Mouse (Mus musculus) intestine, embryonic 14.5 days (tissue): ENCODE measurements around the gene Efcab9. TPM values are rescaled to one million over a fixed set of nuclear protein-coding genes. Genes with fewer than 3 reads are reported as not detected.

Experiments used
- ATAC-seq: fragments of 200-750 bp; cut with Nextera tagmentation; replicated peaks from 2 replicates; pipeline ENCODE4 v1.8.0; 2017; ENCODE audit warnings: low read depth, moderate number of reproducible peaks, moderate TSS enrichment, moderate library complexity; ENCODE audit not compliant: low FRiP score, low TSS enrichment
- DNase-seq: peaks from one replicate; pipeline ENCODE4 v3.0.0-alpha.2; 2018; ENCODE audit warnings: low spot score
- H3K27ac ChIP-seq: fragments of 300-500 bp; sonication (generic); 2 replicates; pipeline ENCODE4 v1.5.1; 2014; ENCODE audit warnings: low read depth, mild to moderate bottlenecking, control low read depth
- H3K27me3 ChIP-seq: fragments of 300-500 bp; sonication (generic); replicated peaks from 2 replicates; pipeline ENCODE4 v1.6.1; 2014; ENCODE audit warnings: low read length, control low read depth; ENCODE audit not compliant: control insufficient read depth, insufficient read depth
- H3K36me3 ChIP-seq: fragments of 300-500 bp; sonication (generic); 2 replicates; pipeline ENCODE4 v1.6.1; 2014; ENCODE audit warnings: low read length, control low read depth; ENCODE audit not compliant: control insufficient read depth, insufficient read depth
- H3K4me1 ChIP-seq: fragments of 300-500 bp; sonication (generic); replicated peaks from 2 replicates; pipeline ENCODE4 v1.6.1; 2014; ENCODE audit warnings: low read length, control low read depth, mixed read lengths; ENCODE audit not compliant: control insufficient read depth, insufficient read depth
- H3K4me2 ChIP-seq: fragments of 300-500 bp; sonication (generic); 2 replicates; pipeline ENCODE4 v1.6.1; 2014; ENCODE audit warnings: low read length
- H3K4me3 ChIP-seq: fragments of 300-500 bp; sonication (generic); 2 replicates; pipeline ENCODE4 v1.5.1; 2014; ENCODE audit warnings: low read depth, low read length, control low read depth, mixed read lengths
- H3K9ac ChIP-seq: fragments of 300-500 bp; sonication (generic); 2 replicates; pipeline ENCODE4 v1.6.1; 2014; ENCODE audit warnings: mild to moderate bottlenecking, low read length
- H3K9me3 ChIP-seq: fragments of 300-500 bp; sonication (generic); 2 replicates; pipeline ENCODE4 v1.6.1; 2016; ENCODE audit warnings: low read length, control low read depth; ENCODE audit not compliant: control insufficient read depth
- WGBS: fragments of 180-500 bp; shearing (Covaris S2); extraction: QIAGEN DNeasy Blood & Tissue Kit; methylation state at CpG from one replicate; pipeline ENCODE4 v1.1.7; 2014; 5-methylcytosine and 5-hydroxymethylcytosine counted together
- polyA plus RNA-seq: library from polyadenylated mRNA; unstranded; fragments of >200 nt; fragmentation: Nextera tagmentation; extraction: Ambion mirVana; gene quantifications from 2 replicates; pipeline ENCODE4 v1.2.1, GENCODE M21; 2014

Gene Efcab9
- polyA plus RNA-seq, 1 experiment from 2014 or later, result 0.30 TPM

DNA sequence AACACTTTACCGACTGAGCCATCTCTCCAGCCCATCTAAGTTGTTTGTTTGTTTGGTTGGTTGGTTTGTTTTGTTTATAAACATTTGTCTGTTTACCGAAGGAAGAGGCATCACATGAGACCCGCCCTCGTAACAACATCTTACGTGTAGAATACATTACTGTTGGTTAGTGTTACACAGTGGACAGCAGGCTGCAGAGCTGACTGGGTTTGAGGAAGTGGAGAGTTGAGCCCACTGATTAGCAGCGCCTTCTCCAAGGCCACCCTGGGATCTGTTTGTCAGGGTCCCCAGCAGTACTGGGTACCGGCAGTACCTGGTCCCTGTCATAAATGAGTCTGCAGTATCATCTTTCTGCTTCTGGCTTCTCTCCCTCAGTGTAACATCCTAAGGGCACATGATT is 36.2 kb upstream of the Efcab9 start:
- Histone ChIP-seq H3K4me3 (no peak overlapping the region), H3K4me1 (peaks cover 15% of the 10 kb centered on the region; the same call in 1 of the 2 replicates), H3K9me3 (no peaks in the 10 kb centered on the region), H3K36me3 (no peaks in the 10 kb centered on the region), H3K27me3 (no peaks in the 10 kb centered on the region), H3K27ac (no peak overlapping the region), H3K4me2 (no peak overlapping the region), H3K9ac (no peak overlapping the region)
- DNase-seq (no peak), ATAC-seq (no peak)
- 78% methylated on average over 7 of the region's 7 CpGs for WGBS

GRCm38 (mm10) chr11:32567000-32567855 is 35.3 kb upstream of the Efcab9 start:
- Histone ChIP-seq H3K9me3 (no peaks in the 10 kb centered on the region), H3K4me2 (no peak overlapping the region), H3K27me3 (no peaks in the 10 kb centered on the region), H3K36me3 (no peaks in the 10 kb centered on the region), H3K27ac (no peak overlapping the region), H3K4me3 (no peak overlapping the region), H3K4me1 (peaks cover 15% of the 10 kb centered on the region; the same call in 1 of the 2 replicates), H3K9ac (no peak overlapping the region)
- DNase-seq (no peak), ATAC-seq (no peak; the same call in 1 of the 2 replicates)
- WGBS, result 72% methylated on average over 10 of the region's 10 CpGs

- no peaks in the 10 kb centered on the region for H3K36me3 ChIP-seq
- DNase-seq (no peak), ATAC-seq (no peak; the same call in 1 of the 2 replicates)
- WGBS, result 64% methylated on average over 6 of the region's 6 CpGs
- peaks cover 15% of the 10 kb centered on the region; the same call in 1 of the 2 replicates for H3K4me1 ChIP-seq
- H3K27ac ChIP-seq, result no peak overlapping the region
- H3K9ac ChIP-seq, result no peak overlapping the region
- no peak overlapping the region for H3K4me3 ChIP-seq
- H3K4me2 ChIP-seq, result no peak overlapping the region
- H3K27me3 ChIP-seq, result no peaks in the 10 kb centered on the region
- H3K9me3 ChIP-seq, result no peaks in the 10 kb centered on the region
Measured at GRCm38 (mm10) chr11:32566184-32566583, 34.3 kb upstream of the Efcab9 start.

GRCm38 (mm10) chr11:32565088-32565487 is 33.2 kb upstream of the Efcab9 start:
- WGBS, result 47% methylated on average over 8 of the region's 8 CpGs
- Histone ChIP-seq H3K4me2 (no peak overlapping the region), H3K4me1 (peaks cover 15% of the 10 kb centered on the region; the same call in 1 of the 2 replicates), H3K9me3 (no peaks in the 10 kb centered on the region), H3K4me3 (no peak overlapping the region), H3K9ac (no peak overlapping the region), H3K36me3 (no peaks in the 10 kb centered on the region), H3K27ac (peak overlapping the region; percentile 29; the same call in 1 of the 2 replicates), H3K27me3 (no peaks in the 10 kb centered on the region)
- ATAC-seq, result peak; percentile 51; the same call in 1 of the 2 replicates
- no peak for DNase-seq

DNA sequence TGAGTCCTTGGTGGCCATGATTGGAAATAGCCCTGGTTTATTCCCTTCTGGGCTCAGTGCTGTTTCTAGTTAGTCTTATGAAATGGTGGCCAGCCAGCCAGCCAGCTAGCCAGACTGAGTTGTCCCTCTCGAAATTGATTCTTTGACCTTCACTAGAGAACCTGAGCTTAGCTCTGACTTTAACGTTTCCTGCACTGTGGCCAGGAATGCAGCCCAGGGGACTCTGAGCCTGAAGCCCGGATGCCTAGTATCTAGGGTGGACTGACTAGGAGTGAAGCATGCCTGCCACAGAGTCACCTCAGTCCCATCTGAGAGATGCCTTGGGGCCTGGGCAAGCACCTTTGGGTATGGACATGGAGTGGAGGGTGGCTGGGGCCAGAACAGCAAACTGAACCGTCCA is 32.7 kb upstream of the Efcab9 start:
- H3K4me3 ChIP-seq, result no peak overlapping the region
- H3K9me3 ChIP-seq, result no peaks in the 10 kb centered on the region
- ATAC-seq (no peak), DNase-seq (no peak)
- no peak overlapping the region for H3K4me2 ChIP-seq
- no peaks in the 10 kb centered on the region for H3K27me3 ChIP-seq
- WGBS, result 52% methylated on average over 4 of the region's 4 CpGs
- no peak overlapping the region for H3K9ac ChIP-seq
- no peaks in the 10 kb centered on the region for H3K36me3 ChIP-seq
- H3K27ac ChIP-seq, result peak overlapping the region; percentile 29; the same call in 1 of the 2 replicates
- H3K4me1 ChIP-seq, result peaks cover 15% of the 10 kb centered on the region; the same call in 1 of the 2 replicates

DNA sequence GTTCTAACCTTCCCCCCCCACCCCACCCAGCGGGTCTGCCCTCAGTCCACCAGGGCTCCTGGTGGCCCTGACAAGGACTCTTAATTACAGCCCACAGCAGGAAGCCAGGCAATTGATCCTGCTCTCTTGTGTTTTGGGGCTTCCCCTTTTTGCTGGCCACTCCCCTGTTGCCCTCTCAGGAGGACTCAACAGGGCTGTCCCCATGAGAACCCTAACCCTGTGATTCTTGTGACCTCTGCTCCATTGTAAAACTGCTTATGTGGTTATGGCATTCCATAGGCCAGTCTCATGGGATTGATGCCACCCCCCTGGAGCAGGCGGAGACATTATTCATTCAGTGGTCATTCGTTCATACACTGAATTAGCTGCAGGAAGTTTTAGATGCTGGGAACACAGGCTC is 31.8 kb upstream of the Efcab9 start:
- no peaks in the 10 kb centered on the region for H3K9me3 ChIP-seq
- ATAC-seq (no peak), DNase-seq (no peak)
- H3K4me1 ChIP-seq, result peaks cover 17% of the 10 kb centered on the region; the same call in 1 of the 2 replicates
- no peaks in the 10 kb centered on the region for H3K36me3 ChIP-seq
- H3K9ac ChIP-seq, result no peak overlapping the region
- no peak overlapping the region for H3K4me2 ChIP-seq
- no peak overlapping the region for H3K27ac ChIP-seq
- no peaks in the 10 kb centered on the region for H3K27me3 ChIP-seq
- 48% methylated on average over 3 of the region's 3 CpGs for WGBS
- H3K4me3 ChIP-seq, result no peak overlapping the region

DNA sequence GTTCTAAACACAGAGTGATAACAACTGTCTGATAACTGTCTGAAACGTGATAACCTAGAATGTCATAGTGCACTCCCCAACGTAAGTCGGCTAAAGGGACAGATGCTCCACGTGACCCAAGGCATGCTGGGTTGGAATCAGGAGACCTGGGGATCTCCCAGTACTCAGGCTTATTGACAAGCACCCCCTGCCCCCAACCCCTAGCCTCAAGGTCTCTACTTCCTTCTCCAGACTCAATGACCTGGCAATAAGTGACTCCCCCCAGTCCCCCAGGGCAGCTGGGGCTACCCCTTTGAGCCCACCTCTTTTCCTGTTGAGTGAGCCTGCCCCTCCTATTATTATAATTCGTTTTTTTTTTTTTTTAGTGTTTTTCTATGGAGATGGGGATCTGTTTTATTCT is 30.8 kb upstream of the Efcab9 start:
- Histone ChIP-seq H3K27me3 (no peaks in the 10 kb centered on the region), H3K4me2 (no peak overlapping the region), H3K9ac (no peak overlapping the region), H3K9me3 (no peaks in the 10 kb centered on the region), H3K36me3 (no peaks in the 10 kb centered on the region), H3K27ac (no peak overlapping the region), H3K4me1 (peaks cover 20% of the 10 kb centered on the region; the same call in 1 of the 2 replicates), H3K4me3 (no peak overlapping the region)
- DNase-seq (no peak), ATAC-seq (no peak)
- 83% methylated on average over 5 of the region's 5 CpGs for WGBS

- H3K4me1 ChIP-seq, result peaks cover 14% of the 10 kb centered on the region; the same call in 1 of the 2 replicates
- no peaks in the 10 kb centered on the region for H3K9me3 ChIP-seq
- no peaks in the 10 kb centered on the region for H3K27me3 ChIP-seq
- WGBS, result 83% methylated on average over 10 of the region's 10 CpGs
- no peak for DNase-seq
- no peak for ATAC-seq
- no peak overlapping the region for H3K4me2 ChIP-seq
- H3K9ac ChIP-seq, result no peak overlapping the region
- H3K27ac ChIP-seq, result no peak overlapping the region
- no peak overlapping the region for H3K4me3 ChIP-seq
- H3K36me3 ChIP-seq, result no peaks in the 10 kb centered on the region
Measured at GRCm38 (mm10) chr11:32561465-32562355, 29.8 kb upstream of the Efcab9 start.
